Mouse (Mus musculus) T-helper 17 cell (primary cell): ENCODE results near the gene Scimp.

Experiments
- in situ Hi-C, 2 experiments: fragments of 300-600 bp; cut with MboI, MseI; formaldehyde crosslinking; loops; 1 replicate in 1 of 2; 2 replicates in 1 of 2; pipeline ENCODE4 v1.15.1; 2025; ENCODE audit warnings: high pct_unique_total_duplicates in 2 of 2

The Scimp gene

DNA sequence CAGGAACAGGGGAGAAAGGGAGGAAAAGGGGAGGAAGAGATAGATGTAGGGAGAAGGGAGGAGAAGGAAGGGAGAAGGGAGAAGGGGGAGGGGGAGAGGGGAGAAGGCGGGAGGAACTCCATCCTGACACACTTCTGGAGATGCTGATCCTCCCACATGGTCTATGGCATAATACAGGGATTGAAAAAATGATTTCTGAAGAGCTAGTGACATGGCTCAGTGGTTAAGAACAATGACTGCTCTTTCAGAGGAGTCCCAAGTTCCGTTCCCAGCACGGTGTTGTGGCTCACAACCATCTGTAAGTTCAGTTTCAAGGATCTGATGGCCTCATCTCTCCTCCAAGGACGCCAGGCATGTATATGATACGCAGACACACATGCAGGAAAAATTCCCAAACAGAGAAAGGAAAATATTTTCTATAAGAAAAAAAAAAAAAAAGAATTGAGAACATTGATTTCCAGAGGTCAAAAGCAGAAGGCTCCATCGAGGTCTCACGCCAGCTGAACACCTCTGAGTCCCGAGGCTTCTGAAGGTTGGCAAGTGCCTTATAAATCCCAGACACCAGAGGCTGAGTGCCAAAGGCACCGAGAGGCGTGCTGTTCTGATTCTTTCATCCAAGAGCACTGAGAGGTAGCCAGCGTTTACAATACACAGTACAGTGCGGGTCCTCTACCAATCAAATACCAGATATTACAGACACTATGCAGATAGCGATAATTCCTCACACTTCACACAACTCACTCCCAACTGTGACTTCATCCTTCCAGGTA lies 730 bp downstream of the Scimp start:
- in situ Hi-C loops = loop anchor here in 1 of 2 experiments (5.0 to 10.0 kb wide), 2 partner anchors 34 to 1837 kb away; partner anchors contain the start of gene Rangrf

DNA sequence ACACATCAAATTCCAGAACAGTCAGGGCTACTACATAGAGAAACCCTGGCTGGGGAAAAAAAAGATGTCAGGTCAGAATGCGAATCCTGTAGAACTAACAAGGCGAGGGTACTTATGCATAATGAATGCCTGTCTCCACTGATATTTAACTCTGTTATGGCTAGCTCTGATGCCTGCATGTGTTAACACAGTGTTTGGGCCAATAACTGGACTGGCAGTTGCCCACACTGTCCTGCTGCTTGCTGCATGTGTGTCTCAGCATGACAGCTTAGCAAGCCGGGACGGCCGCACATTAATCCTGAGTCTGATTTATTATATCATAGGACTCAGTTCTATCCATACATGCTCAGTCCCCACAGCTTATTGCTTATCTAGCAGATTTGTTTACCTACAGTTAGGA lies 1.3 kb downstream of the Scimp start:
- in situ Hi-C loops = loop anchor here in 1 of 2 experiments (5.0 to 10.0 kb wide), 2 partner anchors 34 to 1836 kb away; partner anchors contain the start of gene Rangrf

DNA sequence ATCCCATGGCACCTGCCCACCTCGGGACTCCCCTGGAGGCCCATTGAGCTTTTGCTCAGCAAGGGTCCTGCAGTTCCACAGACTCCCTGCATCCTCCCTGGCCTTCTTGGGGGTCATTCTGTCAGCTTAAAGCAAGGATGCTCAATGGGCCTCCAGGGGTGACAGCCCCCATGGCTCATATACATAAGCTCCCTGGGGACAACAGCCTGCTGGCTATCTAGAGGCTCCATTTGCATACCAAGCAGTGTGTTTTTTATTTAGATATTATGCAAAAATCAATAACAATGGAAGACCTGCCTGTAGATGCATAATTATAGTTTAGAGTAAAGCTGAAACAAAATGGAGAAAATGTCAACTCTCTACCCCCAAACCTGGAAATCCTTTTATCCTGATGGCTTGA lies 3.4 kb downstream of the Scimp start:
- in situ Hi-C loops = no loop called here

DNA sequence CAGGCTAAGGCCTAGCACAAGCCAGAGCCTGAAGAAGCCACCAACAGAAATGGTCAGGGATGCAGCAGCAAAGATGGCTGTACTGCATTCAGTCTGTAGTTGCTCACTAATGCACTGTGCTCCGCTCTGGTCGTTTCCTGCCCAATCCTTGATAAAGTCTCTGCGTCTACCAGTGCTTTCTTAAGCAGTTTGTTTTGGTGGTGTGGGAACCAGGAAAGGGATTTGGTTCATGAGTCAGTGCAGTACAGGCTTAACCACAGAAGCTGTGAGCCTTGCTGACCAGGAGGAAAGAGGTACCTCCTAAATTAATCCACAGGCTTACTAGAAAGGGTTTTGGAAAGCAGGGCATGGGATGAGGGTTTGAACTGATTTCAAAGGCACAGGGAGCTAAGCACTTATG lies 4.3 kb downstream of the Scimp start:
- in situ Hi-C loops = no loop called here

DNA sequence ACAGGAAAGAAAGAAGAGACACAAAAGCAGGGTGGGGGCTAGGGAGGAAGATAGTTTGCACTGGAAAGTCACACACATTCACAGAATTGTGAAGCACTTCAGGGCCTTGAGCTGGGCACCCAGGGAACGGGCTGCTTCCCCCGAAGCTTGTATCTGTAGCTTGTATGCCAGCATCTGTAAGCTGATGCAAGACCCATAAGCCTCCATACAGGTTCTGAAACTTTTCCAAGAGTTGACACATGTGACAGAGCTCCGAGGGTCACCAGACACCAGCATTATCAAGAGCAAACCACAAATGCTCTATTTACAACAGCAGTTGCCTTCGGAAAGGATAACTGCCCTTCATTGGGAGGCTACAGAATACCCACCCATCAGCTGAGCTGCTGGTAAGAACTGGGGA lies 4.8 kb downstream of the Scimp start:
- in situ Hi-C loops = no loop called here

DNA sequence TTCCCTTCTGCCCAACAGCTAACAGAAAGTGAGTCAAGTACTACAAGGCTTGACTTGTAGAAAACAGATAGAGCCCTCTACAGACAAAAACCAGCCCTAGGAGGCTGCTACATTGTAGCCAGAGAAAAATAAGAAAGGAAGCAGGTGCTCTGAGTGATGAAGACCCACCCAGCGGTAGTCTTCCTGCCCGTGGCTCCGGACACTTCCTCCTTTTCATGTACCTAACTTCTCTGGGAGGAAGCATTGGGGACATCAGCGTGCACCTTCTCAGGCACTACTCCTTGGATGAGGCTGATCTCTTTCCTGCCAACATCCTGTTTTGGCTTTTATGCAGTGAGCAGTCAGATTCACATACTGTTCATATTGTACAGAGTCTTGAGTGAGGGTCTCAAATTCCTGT lies 5.7 kb downstream of the Scimp start:
- in situ Hi-C loops = no loop called here

DNA sequence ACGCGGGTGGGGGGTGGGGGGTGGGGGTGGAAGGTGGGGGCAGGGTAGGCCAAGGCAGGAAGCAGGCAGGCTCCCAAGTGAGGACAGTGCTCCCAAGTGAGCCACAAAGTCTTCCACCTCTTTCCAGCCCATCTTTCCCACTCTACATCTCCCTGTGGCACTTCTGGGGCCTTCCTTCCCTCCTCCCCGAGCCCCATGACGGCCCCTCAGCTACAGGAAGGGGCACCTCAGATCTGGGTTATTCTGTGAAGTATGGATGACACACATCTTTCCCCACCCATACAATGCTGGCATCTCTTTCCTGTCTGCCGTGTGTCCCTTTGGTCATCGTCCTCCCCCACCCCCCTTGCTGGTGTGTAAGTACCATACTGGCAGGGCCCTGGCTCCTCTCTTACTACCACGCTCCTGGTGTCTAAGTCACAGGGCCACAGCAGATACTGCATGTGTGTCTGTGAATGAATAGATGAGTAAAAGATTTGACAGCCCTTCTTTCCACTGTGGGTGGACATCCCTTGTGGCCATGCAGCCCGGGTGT lies 6.7 kb downstream of the Scimp start:
- in situ Hi-C loops = no loop called here

DNA sequence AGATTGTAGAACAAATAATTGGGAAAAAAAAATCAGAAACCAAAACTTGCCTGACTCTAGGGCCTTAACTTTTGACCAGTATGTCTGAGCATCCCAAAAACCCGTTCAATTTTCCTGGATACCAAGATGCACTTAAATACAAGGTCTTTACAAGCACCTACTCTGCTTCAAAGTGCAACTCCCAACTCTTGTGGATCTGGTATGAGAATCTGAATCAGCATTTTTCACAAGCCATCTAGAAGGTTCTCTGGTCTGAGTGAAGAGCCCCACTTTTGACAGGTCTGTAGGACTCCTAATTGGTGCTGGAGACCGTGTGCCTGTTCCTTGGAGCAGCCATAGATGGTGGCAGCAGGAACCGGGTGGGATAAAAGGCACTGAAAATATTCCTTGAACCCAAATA lies 8.0 kb downstream of the Scimp start:
- in situ Hi-C loops = no loop called here

DNA sequence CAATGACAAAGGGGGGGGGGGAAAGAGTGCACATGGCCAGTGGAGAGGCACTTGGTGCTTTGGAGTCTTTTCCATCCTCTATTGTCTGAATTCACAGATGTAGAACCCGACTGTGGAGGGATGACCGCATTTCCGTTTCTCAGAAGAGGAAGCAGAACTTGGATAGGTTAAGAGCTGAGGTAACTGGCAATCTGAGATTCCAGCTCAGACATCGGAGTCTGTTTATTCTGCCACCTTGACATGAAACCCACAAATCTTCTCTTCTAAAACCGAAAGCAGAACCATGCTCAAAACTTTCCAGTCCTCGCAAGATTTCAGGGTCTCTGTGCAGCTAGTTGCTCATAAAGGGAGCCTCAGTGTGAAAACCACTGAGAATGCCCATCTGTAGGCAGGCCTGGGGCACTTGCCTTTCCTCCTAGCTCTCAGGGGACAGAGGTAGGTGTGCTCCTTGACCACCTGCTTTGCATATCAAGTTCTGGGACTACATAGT lies 8.6 kb downstream of the Scimp start:
- in situ Hi-C loops = no loop called here

DNA sequence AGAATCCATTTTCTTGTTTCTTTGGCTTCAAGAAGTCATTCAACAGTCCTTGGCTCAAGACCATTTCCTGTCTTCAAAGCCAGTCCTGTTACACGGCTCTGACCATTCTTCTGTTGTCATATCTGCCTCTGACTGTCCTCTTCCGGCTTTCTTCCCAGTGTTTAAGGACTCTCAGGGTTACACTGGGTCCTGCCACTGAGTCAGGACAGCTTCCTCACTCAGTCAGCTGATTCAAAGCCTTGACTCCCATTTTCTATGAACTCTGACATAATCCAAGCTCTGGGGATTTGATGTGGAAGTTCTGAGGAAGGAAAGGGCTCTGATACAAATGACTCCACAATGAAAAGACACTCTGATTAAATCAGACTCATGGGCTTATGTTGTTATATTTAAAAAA lies 9.5 kb downstream of the Scimp start:
- in situ Hi-C loops = no loop called here

DNA sequence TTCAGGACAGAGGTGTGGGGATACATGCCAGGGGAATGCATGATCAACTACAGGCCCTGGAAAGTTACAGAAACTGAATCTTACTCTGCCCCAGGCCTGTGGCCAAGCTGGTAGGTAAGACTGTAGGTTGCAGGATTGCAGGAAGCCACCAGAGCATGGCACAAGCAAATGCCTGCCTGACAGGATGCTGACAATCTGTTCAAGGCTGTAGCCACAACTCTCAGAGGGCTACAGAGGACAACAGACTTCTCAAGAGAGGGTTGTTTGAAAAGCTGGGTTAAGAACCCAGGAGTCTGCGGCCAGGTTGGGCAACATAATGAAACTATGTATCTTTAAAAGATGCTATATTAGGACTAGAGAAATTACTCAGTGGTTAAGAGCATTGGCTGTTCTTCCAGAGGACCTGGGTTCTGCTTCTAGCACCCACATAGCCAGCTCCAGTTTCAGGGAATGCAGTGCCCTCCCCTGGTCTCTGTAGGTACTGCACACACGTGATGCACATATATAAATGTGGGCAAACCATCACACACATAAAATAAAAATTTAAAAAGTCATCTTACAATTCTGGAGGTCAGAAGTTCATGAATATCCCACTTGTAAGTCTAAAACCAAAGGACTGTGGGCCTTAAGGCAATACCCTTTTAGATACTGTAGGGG lies 10.1 kb downstream of the Scimp start:
- in situ Hi-C loops = no loop called here

DNA sequence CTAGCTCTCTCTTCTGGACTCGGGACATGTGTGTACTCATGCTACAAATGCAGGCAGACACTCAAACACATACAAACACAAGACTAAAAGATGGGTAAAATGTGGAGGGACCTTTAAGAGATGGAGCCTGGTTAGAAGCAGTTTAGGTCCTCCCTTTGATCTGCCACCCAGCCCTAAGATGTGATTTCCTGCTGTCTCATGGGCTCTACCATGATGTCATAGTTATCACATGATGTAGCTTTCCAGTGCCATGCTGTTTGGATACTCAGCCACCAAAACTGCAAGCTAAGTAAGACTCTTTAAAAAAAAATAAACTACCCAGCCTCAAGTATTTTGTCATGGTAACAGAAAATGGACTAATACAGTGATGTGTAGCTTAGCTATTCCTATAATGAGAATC lies 20.0 kb downstream of the Scimp start:
- in situ Hi-C loops = no loop called here

DNA sequence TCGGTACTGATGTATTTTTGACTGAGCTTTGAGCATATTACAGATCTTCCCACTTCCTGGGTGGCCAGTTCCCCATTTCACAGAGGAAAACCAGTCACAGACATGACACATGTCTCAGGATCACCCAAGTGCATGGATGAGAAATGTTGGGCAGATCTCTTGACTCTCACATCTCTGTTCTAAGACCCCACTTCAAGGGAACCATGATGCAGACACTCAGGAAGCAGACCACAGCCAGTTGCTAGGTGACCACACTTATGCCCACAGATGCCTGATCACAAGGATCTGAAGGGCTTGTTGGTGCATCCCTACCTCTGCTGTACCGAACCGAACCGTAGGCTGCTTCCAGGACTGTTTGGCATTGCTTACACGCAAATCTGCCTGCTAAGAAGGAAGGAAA lies 20.7 kb downstream of the Scimp start:
- in situ Hi-C loops = no loop called here

DNA sequence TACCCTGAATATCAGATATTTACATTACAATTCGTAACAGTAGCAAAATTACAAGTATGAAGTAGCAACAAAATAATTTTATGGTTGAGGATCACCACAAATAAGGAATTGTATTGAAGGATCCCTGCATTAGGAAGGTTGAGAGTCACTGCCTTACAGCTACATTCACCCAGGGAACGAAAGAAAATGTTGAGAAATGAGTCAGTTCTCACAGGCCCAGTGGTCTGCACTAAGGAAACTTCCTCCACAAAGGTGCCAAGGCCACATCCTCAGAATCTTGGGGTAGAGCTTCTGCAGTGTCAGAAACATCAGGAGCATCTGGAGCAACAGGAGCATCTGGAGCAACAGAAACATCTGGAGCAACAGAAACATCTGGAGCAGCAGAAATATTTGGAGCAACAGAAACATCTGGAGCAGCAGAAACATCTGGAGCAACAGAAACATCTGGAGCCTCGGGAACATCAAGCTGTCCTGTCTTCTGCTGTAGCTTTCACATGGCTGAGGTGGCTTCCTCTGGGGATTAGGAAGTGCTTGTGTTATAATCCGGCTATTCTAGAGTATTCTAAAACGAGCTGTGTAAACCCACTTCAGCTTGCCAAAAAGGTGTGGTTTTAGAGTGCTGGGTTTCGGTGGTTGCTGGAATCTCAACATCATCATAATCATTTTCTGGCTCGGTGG lies 21.4 kb downstream of the Scimp start:
- in situ Hi-C loops = no loop called here

DNA sequence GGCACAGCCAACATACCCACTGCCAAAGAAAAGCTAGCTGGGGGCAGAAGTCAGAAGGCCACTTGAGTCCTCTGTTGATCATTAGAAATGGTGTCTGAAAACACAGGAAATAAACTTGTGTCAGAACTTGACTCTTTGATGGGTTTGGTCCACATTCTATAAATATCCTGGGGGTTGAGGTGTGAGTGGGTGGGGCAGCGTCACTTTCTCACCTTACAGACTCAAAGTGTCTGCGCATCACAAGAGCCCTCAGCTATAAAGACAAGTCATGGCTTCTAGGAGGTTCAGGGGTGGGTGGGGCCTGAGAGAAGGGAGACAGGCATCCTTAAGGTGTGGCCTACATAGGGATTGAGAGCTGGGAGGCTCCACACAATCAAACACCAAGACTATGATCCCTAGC lies 22.0 kb downstream of the Scimp start:
- in situ Hi-C loops = no loop called here

DNA sequence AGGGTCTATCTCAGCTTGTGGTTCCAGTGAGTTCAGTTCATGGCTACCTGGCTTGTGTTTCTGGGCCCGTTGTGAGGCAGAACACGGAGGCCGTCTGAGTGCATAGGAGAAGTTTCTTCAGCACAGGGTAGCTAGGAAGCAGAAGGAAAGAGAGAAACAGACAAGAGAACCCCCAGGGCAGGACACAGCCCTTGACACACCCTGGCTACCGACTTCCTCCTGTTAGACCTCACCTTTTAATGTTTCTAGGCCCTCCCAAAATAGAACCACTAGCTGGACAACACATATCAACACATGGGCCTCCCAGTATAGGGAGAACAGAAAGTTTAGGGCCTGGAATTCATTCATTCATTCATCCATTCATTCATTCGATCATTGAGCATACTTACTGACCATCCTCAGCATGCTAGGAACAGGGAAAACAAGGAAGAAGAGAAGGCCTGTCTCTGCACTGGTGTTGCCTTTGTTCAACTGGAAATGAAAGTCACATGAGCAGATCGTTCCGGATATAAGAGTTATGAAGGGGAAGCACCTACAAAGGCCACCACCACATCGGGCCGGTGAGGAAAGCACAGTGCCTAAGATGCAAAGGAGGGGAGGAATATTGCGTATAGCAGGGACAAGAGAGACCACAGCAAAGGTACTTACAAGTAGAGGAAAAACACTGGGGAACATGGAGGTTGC lies 23.3 kb downstream of the Scimp start:
- in situ Hi-C loops = no loop called here

DNA sequence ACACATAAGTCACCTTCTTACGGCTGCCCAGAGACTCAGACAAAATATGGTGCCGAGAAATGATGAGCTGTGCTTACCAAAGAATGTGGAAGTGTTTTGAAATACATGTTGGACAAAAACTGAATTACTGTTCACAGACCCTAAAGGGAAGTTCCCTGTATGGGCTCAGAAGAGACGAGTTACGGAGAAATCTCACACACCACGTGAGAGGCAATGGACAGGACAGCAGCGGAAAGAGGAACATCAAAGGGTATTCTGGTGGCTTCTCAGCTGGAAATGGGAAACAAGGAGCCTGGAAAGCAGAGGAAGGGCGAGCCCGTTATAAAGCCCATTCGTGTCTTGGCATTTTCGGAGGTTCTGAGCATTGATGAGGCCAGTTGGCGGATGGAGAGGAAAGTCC lies 25.3 kb downstream of the Scimp start:
- in situ Hi-C loops = no loop called here

DNA sequence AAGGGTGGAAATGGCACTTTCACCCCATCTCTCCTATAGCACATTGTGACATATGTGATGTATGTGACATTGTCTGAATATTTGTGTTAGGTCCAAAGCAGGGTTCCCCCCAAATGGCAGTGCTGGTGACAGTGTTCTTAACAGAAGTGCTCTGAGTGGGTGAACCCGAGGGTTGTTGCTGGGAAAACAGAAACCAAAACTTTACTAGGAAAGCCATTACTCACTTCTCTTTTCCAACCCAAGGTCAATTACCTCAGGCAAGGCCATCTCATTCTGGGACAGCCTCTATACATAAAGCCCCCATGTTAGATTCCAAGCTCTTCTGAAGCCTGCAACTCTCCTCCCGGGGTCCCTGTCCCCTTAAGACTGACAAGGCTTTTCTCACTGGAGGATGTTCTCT lies 26.5 kb downstream of the Scimp start:
- in situ Hi-C loops = no loop called here

DNA sequence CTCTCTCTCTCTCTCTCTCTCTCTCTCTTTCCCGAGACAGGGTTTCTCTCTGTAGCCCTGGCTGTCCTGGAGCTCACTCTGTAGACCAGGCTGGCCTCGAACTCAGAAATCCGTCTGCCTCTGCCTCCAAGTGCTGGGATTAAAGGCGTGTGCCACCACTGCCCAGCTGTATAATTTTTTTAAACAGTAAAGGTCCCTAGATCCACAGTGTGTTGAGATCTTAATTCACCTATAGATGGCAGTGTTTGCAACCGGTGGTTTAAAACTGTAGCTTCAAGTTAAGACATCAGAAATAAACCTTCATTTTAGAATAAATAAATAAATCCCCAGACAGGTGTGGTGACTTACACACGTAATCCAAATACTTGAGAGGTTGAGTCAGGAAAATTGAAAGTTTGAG lies 34.3 kb downstream of the Scimp start:
- in situ Hi-C loops = loop anchor here in 1 of 2 experiments (5.0 kb wide), 1 partner anchor 34 kb away; the partner anchor contains the start of gene Scimp

DNA sequence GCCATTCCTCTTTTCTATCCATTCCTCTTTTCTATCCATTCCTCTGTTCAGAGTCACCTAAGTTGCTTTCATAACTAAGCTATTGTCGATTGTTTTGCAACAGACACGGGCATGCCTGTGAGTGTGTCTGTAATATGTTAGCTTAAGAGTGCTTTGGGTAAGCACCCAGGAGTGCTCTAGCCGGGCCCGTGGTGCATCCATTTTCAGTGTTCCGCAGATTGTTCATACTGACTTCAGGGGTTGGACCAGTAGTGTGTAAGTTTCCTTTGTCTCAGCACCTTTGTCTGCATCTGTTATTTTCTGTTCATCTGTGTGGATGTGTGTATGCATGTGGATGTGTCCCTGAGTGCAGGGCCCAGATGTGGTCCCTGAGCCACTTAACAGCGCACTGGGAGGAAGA lies 34.8 kb downstream of the Scimp start:
- in situ Hi-C loops = loop anchor here in 1 of 2 experiments (5.0 kb wide), 1 partner anchor 35 kb away; the partner anchor contains the start of gene Scimp

DNA sequence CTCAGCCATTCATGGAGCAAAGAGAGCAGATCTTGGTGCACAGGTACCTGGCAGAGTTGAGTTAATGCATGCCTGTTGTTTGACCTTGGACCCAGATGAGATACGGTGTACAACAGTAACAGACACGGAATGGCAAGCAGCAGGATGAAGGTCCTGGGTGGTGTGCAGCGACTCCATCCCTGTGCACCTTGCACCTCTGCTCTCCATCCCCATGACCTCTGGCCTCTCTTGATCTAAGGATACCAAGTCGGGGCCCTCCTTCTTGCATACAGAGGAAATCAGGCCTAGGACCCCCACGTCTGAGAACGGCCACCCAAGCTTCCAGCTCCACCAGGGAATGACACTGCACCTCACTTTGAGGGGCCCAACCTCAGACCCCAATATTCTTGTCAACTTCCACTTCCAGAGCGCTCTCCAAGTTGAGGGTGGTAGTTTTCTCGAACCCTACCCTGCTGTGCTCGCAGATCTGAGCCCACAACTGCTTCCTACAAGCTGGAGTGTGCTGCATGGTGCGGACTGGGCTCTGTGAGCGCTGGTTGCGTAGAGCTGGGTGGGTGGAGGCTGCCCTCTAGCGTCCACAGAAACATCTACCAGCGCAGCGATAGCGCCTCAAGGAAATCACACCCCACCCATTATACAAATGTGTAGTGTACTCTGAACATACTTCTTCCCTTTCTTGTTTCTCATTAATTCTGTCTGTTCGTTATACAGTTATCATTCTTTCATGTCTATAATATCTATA lies 35.4 kb downstream of the Scimp start:
- in situ Hi-C loops = loop anchor here in 1 of 2 experiments (5.0 kb wide), 1 partner anchor 35 kb away; the partner anchor contains the start of gene Scimp
